Mouse (Mus musculus) CH12.LX (cell line): ENCODE data around the gene Igsf8. TPM values are rescaled to one million over a fixed set of nuclear protein-coding genes. Genes with fewer than 3 reads are reported as not detected.

Experiments used
- DNase-seq: peaks from one replicate; pipeline ENCODE4 v3.0.0-alpha.2; 2013; ENCODE audit errors: extremely low read depth
- H3K27ac ChIP-seq: 2 replicates; pipeline ENCODE4 v1.5.1; 2012; ENCODE audit warnings: low read depth, mild to moderate bottlenecking, control low read depth, moderate library complexity; ENCODE audit not compliant: insufficient read depth
- H3K27me3 ChIP-seq: replicated peaks from 2 replicates; pipeline ENCODE3; 2012; ENCODE audit warnings: inconsistent platforms
- H3K36me3 ChIP-seq, 2 experiments: replicated peaks in 1 of 2; 2 replicates each; pipeline versions ENCODE3 to v1.6.1; 2012; ENCODE audit warnings: inconsistent platforms in 1 of 2, low read length in 1 of 2, mild to moderate bottlenecking in 1 of 2, mixed read lengths in 1 of 2, moderate library complexity in 1 of 2; ENCODE audit not compliant: control insufficient read depth in 1 of 2, insufficient read depth in 1 of 2
- H3K4me1 ChIP-seq, 2 experiments: 2 replicates each; pipeline ENCODE4 v1.6.1; 2012; ENCODE audit warnings: inconsistent platforms in 1 of 2, moderate library complexity in 1 of 2; ENCODE audit not compliant: insufficient read depth in 2 of 2, control insufficient read depth in 1 of 2
- H3K4me2 ChIP-seq: 2 replicates; pipeline ENCODE4 v1.6.1; 2012; ENCODE audit warnings: low read depth, mild to moderate bottlenecking, control low read depth; ENCODE audit not compliant: poor library complexity, insufficient read depth, severe bottlenecking
- H3K4me3 ChIP-seq, 3 experiments: fragments of 150-350 bp in 1 of 3; sonication (generic) in 1 of 3; replicated peaks in 1 of 3; 2 replicates each; pipeline versions ENCODE3 to v1.5.1; 2011 to 2012; ENCODE audit warnings: low read depth in 2 of 3, low read length in 2 of 3, mild to moderate bottlenecking in 2 of 3, moderate library complexity in 2 of 3, control low read depth in 1 of 3, improper control_type of control experiment in 1 of 3, inconsistent platforms in 1 of 3, mixed read lengths in 1 of 3; ENCODE audit not compliant: poor library complexity in 1 of 3
- H3K79me2 ChIP-seq: replicated peaks from 2 replicates; pipeline ENCODE4 v1.6.1; 2012; ENCODE audit warnings: mild to moderate bottlenecking, moderate library complexity; ENCODE audit not compliant: control insufficient read depth, poor library complexity, insufficient read depth, severe bottlenecking; ENCODE audit errors: extremely low read depth
- H3K9ac ChIP-seq: 2 replicates; pipeline ENCODE4 v1.6.1; 2012; ENCODE audit warnings: low read depth, mild to moderate bottlenecking, control low read depth, moderate library complexity; ENCODE audit not compliant: insufficient read depth
- H3K9me3 ChIP-seq: replicated peaks from 2 replicates; pipeline ENCODE3; 2012; ENCODE audit warnings: low read length, inconsistent platforms, mixed read lengths
- CHD1 ChIP-seq: IDR thresholded peaks from 2 replicates; pipeline ENCODE4 v1.6.1; 2012; ENCODE audit warnings: low read depth, low read length, improper control_type of control experiment, inconsistent platforms
- CHD2 ChIP-seq: IDR thresholded peaks from 2 replicates; pipeline ENCODE4 v1.6.1; 2011; ENCODE audit warnings: low read length, improper control_type of control experiment
- CTCF ChIP-seq, 2 experiments: IDR thresholded peaks in 1 of 2; conservative IDR thresholded peaks in 1 of 2; 2 replicates each; pipeline ENCODE4 v1.5.1; 2011 to 2012; ENCODE audit warnings: low read depth in 2 of 2, low read length in 2 of 2, improper control_type of control experiment in 1 of 2, inconsistent platforms in 1 of 2, mild to moderate bottlenecking in 1 of 2, moderate library complexity in 1 of 2
- E2F4 ChIP-seq: IDR thresholded peaks from 2 replicates; pipeline ENCODE4 v1.6.1; 2011; ENCODE audit warnings: low read depth, low read length, improper control_type of control experiment; ENCODE audit not compliant: insufficient replicate concordance
- EP300 ChIP-seq: IDR thresholded peaks from 2 replicates; pipeline ENCODE4 v1.6.1; 2011; ENCODE audit warnings: low read length, improper control_type of control experiment
- ETS1 ChIP-seq: conservative IDR thresholded peaks from 2 replicates; pipeline ENCODE4 v1.6.1; 2012; ENCODE audit warnings: low read depth, mild to moderate bottlenecking, inconsistent platforms, low read length, improper control_type of control experiment, moderate library complexity
- GABPA ChIP-seq: IDR thresholded peaks from 2 replicates; pipeline ENCODE4 v1.6.1; 2012; ENCODE audit warnings: low read depth, low read length, improper control_type of control experiment, inconsistent platforms; ENCODE audit not compliant: insufficient replicate concordance
- HCFC1 ChIP-seq: IDR thresholded peaks from 2 replicates; pipeline ENCODE4 v1.6.1; 2012; ENCODE audit warnings: low read depth, mild to moderate bottlenecking, inconsistent platforms, low read length, improper control_type of control experiment
- JUN ChIP-seq: IDR thresholded peaks from 2 replicates; pipeline ENCODE4 v1.6.1; 2011; ENCODE audit warnings: low read depth, mild to moderate bottlenecking, low read length, improper control_type of control experiment, moderate library complexity; ENCODE audit not compliant: insufficient read depth
- JUND ChIP-seq: conservative IDR thresholded peaks from 2 replicates; pipeline ENCODE4 v1.6.1; 2011; ENCODE audit warnings: low read depth, low read length, improper control_type of control experiment
- MEF2A ChIP-seq: IDR thresholded peaks from 2 replicates; pipeline ENCODE4 v1.6.1; 2014; ENCODE audit warnings: low read depth, mild to moderate bottlenecking, inconsistent platforms, low read length, improper control_type of control experiment, borderline replicate concordance
- MYC ChIP-seq: IDR thresholded peaks from 2 replicates; pipeline ENCODE4 v1.6.1; 2011; ENCODE audit warnings: low read depth, mild to moderate bottlenecking, improper control_type of control experiment, low read length
- RAD21 ChIP-seq: IDR thresholded peaks from 2 replicates; pipeline ENCODE4 v1.6.1; 2011; ENCODE audit warnings: low read depth, mild to moderate bottlenecking, low read length, improper control_type of control experiment, moderate library complexity
- SIN3A ChIP-seq: IDR thresholded peaks from 2 replicates; pipeline ENCODE4 v1.6.1; 2012; ENCODE audit warnings: low read length, improper control_type of control experiment, inconsistent platforms
- SMC3 ChIP-seq: IDR thresholded peaks from 2 replicates; pipeline ENCODE4 v1.6.1; 2011; ENCODE audit warnings: low read depth, low read length, improper control_type of control experiment
- TBP ChIP-seq: conservative IDR thresholded peaks from 2 replicates; pipeline ENCODE4 v1.6.1; 2011; ENCODE audit warnings: low read depth, low read length, improper control_type of control experiment
- UBTF ChIP-seq: IDR thresholded peaks from 2 replicates; pipeline ENCODE4 v1.6.1; 2012; ENCODE audit warnings: low read depth, mild to moderate bottlenecking, inconsistent platforms, low read length, improper control_type of control experiment, moderate library complexity
- USF2 ChIP-seq: conservative IDR thresholded peaks from 2 replicates; pipeline ENCODE4 v1.6.1; 2011; ENCODE audit warnings: low read depth, low read length, improper control_type of control experiment
- dilution Hi-C: fragments of 300-500 bp; cut with MboI; formaldehyde crosslinking; loops from 2 replicates; pipeline ENCODE4 v1.14.3; 2020; ENCODE audit warnings: low sequenced_read_pairs; ENCODE audit not compliant: extremely low pct_unique_long_range_greater_than_20kb, extremely low pct_ligation_motif_present
- in situ Hi-C: fragments of 300-500 bp; cut with MboI; formaldehyde crosslinking; loops from 3 replicates; pipeline ENCODE4 v1.14.3; 2019; ENCODE audit warnings: low sequenced_read_pairs, low pct_ligation_motif_present, low pct_unique_long_range_greater_than_20kb, mixed read lengths
- polyA plus RNA-seq: library from polyadenylated mRNA; unstranded; fragments of >175 nt; gene quantifications from 2 replicates; pipeline ENCODE4 v1.2.1, GENCODE M21; 2012; ENCODE audit warnings: low read depth; ENCODE audit not compliant: insufficient read length
- total RNA-seq, 2 experiments: library from RNA; depleted of rRNA; stranded (reverse); fragments of 300-350 nt in 1 of 2; fragments of >200 nt in 1 of 2; gene quantifications; 2 replicates each; pipeline ENCODE4 v1.2.3; 2012 to 2014

The Igsf8 gene
- total and polyA plus RNA-seq, 3 experiments, result 7.4 to 37.0 (median 25.9) TPM

DNA sequence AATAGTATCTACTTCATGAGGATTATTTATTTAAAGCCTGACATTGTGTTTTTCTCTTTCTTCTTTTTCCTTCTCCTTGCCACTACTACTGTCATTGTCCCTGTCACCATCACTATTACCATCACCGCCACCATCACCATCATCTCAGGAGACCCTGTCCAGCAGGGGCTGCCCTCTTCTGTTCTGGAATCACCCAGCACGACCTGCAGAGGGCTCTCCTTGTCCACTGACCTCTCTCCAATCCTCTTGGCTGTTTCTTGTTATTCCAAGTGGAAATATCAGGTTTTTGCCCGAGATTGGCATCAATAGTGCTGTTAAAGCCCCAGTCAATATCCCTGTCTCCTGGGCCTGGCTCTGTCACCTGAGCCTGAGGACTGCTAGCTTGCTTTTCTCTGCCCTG, 72.1 kb downstream of the Igsf8 start:
- H3K9me3 ChIP-seq, result no peaks in the 10 kb centered on the region
- dilution Hi-C loops, result no loop called here
- H3K27me3 ChIP-seq, result peaks cover 57% of the 10 kb centered on the region
- peak in 1 of 2 experiments; percentile 58; a peak in 2 of 4 replicates for TF ChIP-seq CTCF (conservative IDR thresholded peaks at IDR 0.05 in 1 of 2, IDR thresholded peaks at IDR 0.05 in 1 of 2; ENCODE audit: low read depth in 2 of 2, low read length in 2 of 2)
- TF ChIP-seq SMC3, result peak; percentile 28; the same call in 1 of the 2 replicates
- no peak for TF ChIP-seq SIN3A
- peak; percentile 25 for TF ChIP-seq RAD21
- H3K4me2 ChIP-seq, result no peak overlapping the region
- in situ Hi-C loops, result no loop called here
- H3K4me1 ChIP-seq, result peaks cover 0 to 10% of the 10 kb centered on the region in 2 experiments; a peak in 3 of 4 replicates
- no peak overlapping the region for H3K9ac ChIP-seq
- DNase-seq, result no peak
- H3K36me3 ChIP-seq, result no peaks in the 10 kb centered on the region
- no peak overlapping the region for H3K4me3 ChIP-seq
- no peak overlapping the region for H3K27ac ChIP-seq
- no peaks in the 10 kb centered on the region for H3K79me2 ChIP-seq

DNA sequence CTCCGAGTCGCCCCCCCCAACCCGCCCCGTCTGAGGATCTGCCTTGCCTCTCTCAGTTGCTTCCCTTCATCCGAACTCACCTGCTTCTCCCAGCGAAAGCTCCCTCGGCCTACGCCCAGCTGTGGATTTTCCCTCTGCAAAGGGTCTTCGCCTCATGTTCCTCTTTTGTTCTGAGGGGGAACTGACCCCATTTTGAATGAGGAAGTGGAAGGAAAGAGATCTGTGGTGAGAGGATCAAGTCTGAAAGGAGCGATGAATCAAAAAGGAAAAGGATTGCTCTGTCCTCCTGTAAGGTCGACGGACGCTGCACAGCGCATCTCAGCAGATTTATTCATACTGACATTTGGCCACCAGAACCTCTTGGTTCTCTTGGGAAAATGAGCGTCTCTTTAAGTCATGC, 74.4 kb downstream of the Igsf8 start:
- no peaks in the 10 kb centered on the region for H3K9me3 ChIP-seq
- in situ Hi-C loops (no loop called here), dilution Hi-C loops (no loop called here)
- H3K79me2 ChIP-seq, result no peaks in the 10 kb centered on the region
- peaks cover 0 to 10% of the 10 kb centered on the region in 2 experiments; a peak in 3 of 4 replicates for H3K4me1 ChIP-seq
- TF ChIP-seq TBP (no peak), JUND (no peak), E2F4 (no peak), EP300 (no peak), SMC3 (no peak), USF2 (no peak), HCFC1 (no peak), GABPA (no peak), MEF2A (no peak), JUN (no peak), CHD1 (no peak), CHD2 (no peak), UBTF (no peak), SIN3A (no peak), ETS1 (no peak), MYC (no peak)
- peak overlapping the region; percentile 26; the same call in 1 of the 2 replicates for H3K4me2 ChIP-seq
- no peak overlapping the region for H3K27ac ChIP-seq
- H3K4me3 ChIP-seq, result no peak overlapping the region
- DNase-seq, result no peak
- peaks cover 55% of the 10 kb centered on the region for H3K27me3 ChIP-seq
- H3K9ac ChIP-seq, result no peak overlapping the region
- no peaks in the 10 kb centered on the region for H3K36me3 ChIP-seq
